Mouse (Mus musculus): ENCODE results near the gene Btn1a1.

- no peak for TF ChIP-seq CTCF (IDR thresholded peaks at IDR 0.05; ENCODE audit: borderline replicate concordance, control insufficient read depth, extremely low read depth, insufficient read depth, low read length, poor library complexity)
- no peak for TF ChIP-seq POLR2A (IDR thresholded peaks at IDR 0.05; ENCODE audit: control insufficient read depth, extremely low read depth, insufficient read depth, low read length, poor library complexity)
These were observed 40.1 kb upstream of the Btn1a1 start for GRCm38 (mm10) chr13:23505662-23506345.

Data from thymus, adult 2 months (tissue).